Mouse (Mus musculus) R1 (cell line): ENCODE measurements at regions not wholly inside any gene's neighbourhood (a gene's known extent, or its start where the extent isn't known, plus 50 kb on each side); places are given as distances from the start of the nearest gene placed in this dataset.

Experiments
- DNase-seq: peaks from one replicate; pipeline ENCODE4 v3.0.0-alpha.2; 2018; ENCODE audit warnings: low read depth, low spot score

- peak; percentile 67 for DNase-seq
Observed at GRCm38 (mm10) chr6:7120136-7120535, 164.3 kb downstream of the Sdhaf3 start.

DNA sequence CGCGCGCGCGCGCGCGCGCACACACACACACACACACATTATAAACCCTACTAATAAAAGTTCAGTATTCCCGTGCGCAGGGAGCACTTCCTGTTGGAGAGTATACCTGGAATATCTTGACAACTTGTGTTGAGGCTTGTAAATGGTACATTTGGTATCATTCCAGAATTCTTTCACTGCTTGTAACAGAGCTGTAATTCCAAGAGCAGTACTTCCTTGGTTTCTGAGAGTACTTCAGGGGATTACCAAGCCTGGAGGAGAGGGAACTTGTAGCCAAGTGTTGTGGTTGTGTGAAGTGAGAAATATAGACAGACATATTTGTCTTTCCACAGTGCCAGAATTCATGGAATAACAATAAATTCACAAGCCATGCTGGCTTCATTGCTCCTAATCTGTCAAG, 177.2 kb downstream of the Sdhaf3 start:
- DNase-seq: no peak

GRCm38 (mm10) chr6:7134062-7134461, 178.3 kb downstream of the Sdhaf3 start:
- no peak for DNase-seq

DNA sequence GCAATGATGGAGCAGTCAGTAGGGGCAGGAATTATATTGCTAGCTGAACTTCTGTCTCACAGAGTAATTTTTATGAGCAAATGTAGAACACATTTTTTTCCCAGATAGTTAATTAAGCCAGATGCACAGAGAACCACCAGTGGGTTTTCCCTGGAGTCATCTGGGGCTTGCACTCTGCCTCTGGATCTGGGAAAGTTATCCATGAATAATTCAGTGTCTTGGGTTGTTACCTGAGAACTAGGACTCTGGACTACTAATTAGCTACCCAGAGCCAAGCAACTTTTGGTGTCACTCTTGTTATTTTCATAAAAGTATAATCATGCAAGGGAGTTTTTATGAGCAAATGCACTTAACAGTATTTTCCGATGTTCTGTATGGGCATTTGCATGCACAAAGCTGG, 179.1 kb downstream of the Sdhaf3 start:
- DNase-seq: no peak

GRCm38 (mm10) chr6:7181711-7182110, 225.9 kb downstream of the Sdhaf3 start:
- no peak for DNase-seq

GRCm38 (mm10) chr6:7199046-7199599, 243.3 kb downstream of the Sdhaf3 start:
- DNase-seq: no peak

DNA sequence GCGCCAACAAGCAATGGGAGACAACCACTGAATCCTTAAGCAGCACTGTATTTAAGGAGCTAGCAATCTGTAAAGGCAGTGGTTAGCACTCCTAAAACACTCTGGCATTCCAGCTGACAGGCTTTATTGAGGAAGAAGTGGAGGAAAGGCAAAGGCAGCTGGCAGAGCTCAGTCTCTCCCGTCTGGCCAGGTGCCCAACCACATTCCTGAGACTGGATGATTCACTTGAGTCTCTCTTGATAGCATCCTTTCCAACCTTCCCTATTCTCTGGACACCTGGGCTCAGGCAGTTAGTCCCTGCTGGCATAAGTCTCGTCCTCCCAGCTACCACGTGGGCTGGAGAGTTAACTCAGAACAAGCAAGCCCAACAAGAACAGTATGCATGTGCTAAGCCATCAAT, 260.1 kb downstream of the Sdhaf3 start:
- DNase-seq: no peak

- DNase-seq: no peak
Observed at GRCm38 (mm10) chr6:7252286-7252685, 296.5 kb downstream of the Sdhaf3 start.

GRCm38 (mm10) chr6:7277431-7277830, 277.2 kb upstream of the Tac1 start:
- peak; percentile 53 for DNase-seq

GRCm38 (mm10) chr6:7306956-7307355, 247.7 kb upstream of the Tac1 start:
- no peak for DNase-seq

GRCm38 (mm10) chr6:7313496-7313895, 241.2 kb upstream of the Tac1 start:
- no peak for DNase-seq

GRCm38 (mm10) chr6:7326974-7327373, 227.7 kb upstream of the Tac1 start:
- no peak for DNase-seq

- no peak for DNase-seq
Observed at GRCm38 (mm10) chr6:7356634-7357033, 198.0 kb upstream of the Tac1 start.

- no peak for DNase-seq
Observed at GRCm38 (mm10) chr6:7367166-7367565, 187.5 kb upstream of the Tac1 start.

DNA sequence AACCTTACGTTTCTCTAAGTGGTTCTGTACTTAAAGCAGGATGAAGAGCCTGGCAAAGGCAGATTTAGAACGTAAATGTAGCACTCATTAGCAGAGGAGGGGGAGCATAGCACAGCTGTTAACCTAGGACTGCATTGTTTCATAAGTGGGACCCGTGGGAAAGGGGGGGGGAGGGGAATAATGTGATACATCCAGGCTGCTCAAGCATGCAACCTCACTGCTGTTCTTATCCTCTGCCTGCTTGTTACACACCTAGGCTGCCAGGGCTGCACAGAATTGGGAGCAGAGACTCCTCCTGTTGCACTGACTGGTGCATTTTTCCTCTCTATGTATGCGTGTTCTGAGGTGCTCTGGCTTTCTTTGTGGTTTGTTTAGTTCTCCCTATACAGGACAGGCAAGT, 180.1 kb upstream of the Tac1 start:
- DNase-seq: no peak

DNA sequence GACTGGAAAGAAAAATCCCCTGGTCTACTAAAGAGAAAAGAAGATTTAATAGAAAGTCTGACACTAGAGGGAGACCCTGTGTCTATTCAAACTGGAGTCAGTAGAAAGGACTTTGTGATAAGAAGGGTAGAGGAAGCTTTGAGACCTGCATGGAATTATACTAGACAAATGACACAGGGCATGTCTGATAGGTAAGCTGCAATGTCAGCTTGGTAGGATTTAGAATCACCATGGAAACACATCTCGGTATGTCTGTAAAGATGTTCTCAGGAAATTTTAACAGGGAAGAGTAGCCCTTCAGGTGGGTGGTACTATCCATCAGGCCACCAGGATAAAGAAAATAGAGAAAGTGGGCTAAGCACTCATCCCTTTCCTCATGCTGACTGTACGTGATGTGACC, 178.8 kb upstream of the Tac1 start:
- no peak for DNase-seq

- no peak for DNase-seq
Observed at GRCm38 (mm10) chr6:7378651-7379050, 176.0 kb upstream of the Tac1 start.

GRCm38 (mm10) chr6:7424731-7425130, 129.9 kb upstream of the Tac1 start:
- peak; percentile 67 for DNase-seq

DNA sequence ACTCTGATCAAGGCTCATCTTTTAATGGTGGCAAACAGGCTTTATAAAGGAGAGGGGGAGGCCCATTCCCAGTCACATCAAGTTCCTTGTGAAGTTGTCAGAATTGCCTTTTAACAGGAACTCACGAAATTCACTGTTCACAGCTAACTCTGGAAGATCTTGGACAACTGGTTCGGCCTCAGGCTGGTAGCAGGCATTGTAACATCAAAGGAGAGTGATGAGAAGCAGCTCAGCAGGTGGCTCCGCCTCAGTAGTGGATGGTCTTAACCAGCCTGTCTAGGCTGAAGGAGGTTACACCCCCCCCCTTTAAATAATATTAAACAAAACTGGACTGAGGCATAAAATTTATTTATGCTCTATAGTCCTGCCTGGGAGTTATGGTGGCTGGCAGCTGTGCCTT, 113.0 kb upstream of the Tac1 start:
- DNase-seq: peak; percentile 30

DNA sequence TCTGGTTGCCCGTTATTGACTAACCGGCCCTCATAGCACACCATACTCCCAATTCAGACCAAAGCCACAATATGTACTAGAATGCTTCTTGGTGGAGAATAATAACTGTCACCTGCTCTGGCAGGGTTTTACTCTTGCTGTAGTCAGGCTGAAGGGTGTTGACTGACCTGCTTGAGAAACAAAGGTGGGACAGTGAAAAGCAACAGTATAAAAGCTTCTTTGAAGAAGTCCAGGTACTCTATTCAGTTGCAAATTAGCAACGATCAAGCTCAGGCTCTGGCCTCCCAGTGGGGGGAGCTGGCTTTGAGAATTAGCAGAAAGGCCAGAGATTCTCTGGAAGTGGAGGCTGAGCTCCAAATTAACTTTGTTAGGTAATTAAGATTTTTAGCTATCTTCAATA, 112.4 kb upstream of the Tac1 start:
- peak; percentile 57 for DNase-seq

DNA sequence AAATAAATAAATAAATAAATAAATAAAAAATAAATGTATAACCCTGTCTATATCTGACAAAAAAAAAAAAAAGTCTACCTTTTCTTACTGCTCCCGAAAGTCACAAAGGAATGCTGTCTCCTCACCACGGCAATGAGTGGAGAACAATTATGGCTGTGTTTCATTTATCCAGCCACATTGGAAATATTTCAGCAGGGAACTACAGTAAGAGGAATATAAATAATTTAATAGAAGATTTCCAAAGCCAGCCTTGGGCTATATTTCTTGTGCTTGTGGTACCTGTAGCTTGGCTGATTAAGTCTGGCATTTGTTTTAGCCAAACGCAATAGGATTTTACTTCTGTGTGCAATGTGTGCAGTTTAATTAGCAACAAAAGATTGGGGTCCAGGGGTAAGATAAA, 98.8 kb upstream of the Tac1 start:
- no peak for DNase-seq

DNA sequence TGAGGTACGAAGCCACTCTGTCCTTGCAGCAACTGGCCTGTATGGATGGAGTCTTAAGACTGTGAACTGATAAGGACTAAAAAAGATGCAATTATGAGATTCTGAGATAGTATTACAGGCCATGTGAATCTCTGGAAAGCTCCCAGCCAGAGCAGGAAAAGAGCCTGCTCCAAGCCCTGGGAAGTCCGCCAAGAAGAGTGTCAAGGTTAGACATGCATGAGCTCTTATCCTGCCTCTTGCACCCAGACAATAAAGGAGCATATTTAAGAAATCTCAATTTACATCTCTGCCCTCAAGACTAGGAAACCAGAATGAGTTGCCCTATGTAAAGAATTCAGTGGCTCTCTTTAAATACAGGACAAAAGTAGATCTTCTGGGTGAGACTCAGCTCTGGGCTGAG, 90.8 kb upstream of the Tac1 start:
- DNase-seq: no peak

GRCm38 (mm10) chr6:7464346-7464745, 90.3 kb upstream of the Tac1 start:
- DNase-seq: no peak

DNA sequence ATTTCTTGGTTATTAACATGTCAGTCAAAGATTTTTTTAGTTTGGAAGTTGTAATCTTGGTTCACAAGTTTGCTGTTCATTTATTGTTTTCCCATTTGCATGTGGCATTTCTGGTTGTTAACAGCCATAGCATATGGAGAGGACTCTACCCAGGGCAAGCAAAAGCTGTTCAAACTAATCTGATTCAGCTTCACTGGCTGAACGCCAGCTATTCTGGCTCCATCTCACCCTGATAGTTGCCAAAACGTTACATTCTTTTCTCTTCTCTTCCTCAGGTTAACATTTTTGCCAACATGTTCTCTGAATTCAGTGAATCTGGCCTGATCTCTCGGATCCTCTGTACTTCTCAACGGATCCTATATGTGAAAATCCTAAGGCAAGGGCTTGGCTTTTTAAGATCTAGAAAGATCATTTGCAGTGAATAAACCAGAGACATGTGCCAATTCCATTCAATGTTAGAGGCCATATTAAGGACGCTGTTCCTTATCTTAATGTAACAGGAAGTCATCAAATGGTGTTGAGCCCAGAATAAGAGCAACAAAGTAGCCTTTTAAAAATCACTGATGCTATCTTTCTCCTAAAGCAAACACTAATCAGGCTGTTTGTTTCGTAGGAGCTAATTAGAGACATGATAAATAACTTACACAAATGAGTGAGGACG, 82.2 kb upstream of the Tac1 start:
- DNase-seq: no peak
